Mouse (Mus musculus) liver, embryonic 13.5 days (tissue): ENCODE results near the gene Slc16a11. TPM values are rescaled to one million over a fixed set of nuclear protein-coding genes. Genes with fewer than 3 reads are reported as not detected.
A peak's percentile ranks its signal among the peaks of the same experiment; 100 is the strongest.

Experiments
- ATAC-seq: fragments of 200-750 bp; cut with Nextera tagmentation; 2 replicates; pipeline ENCODE4 v1.8.0; 2017; ENCODE audit warnings: low read depth, mild to moderate bottlenecking, moderate number of reproducible peaks, moderate library complexity
- DNase-seq: peaks from one replicate; pipeline ENCODE4 v3.0.0; 2022
- H3K27ac ChIP-seq: fragments of 300-500 bp; sonication (generic); 2 replicates; pipeline ENCODE4 v1.5.1; 2015; ENCODE audit warnings: moderate library complexity, mild to moderate bottlenecking, inconsistent platforms
- H3K27me3 ChIP-seq: fragments of 300-500 bp; sonication (generic); 2 replicates; pipeline ENCODE4 v1.6.1; 2015; ENCODE audit warnings: mild to moderate bottlenecking, inconsistent platforms
- H3K36me3 ChIP-seq: fragments of 300-500 bp; sonication (generic); 2 replicates; pipeline ENCODE4 v1.6.1; 2015; ENCODE audit warnings: mild to moderate bottlenecking, inconsistent platforms
- H3K4me1 ChIP-seq: fragments of 300-500 bp; sonication (generic); replicated peaks from 2 replicates; pipeline ENCODE4 v1.6.1; 2015; ENCODE audit warnings: inconsistent platforms
- H3K4me2 ChIP-seq: fragments of 300-500 bp; sonication (generic); 2 replicates; pipeline ENCODE4 v1.6.1; 2015; ENCODE audit warnings: inconsistent platforms, mild to moderate bottlenecking, moderate library complexity
- H3K4me3 ChIP-seq: fragments of 300-500 bp; sonication (generic); replicated peaks from 2 replicates; pipeline ENCODE4 v1.5.1; 2015; ENCODE audit warnings: mild to moderate bottlenecking, inconsistent platforms
- H3K9ac ChIP-seq: fragments of 300-500 bp; sonication (generic); 2 replicates; pipeline ENCODE4 v1.6.1; 2015; ENCODE audit warnings: mild to moderate bottlenecking, inconsistent platforms
- H3K9me3 ChIP-seq: fragments of 300-500 bp; sonication (generic); replicated peaks from 2 replicates; pipeline ENCODE4 v1.6.1; 2016; ENCODE audit warnings: inconsistent platforms
- WGBS: fragments of 180-500 bp; shearing (Covaris S2); methylation state at CpG from one replicate; pipeline ENCODE4 v1.1.7; 2015; ENCODE audit not compliant: insufficient replicate concordance; 5-methylcytosine and 5-hydroxymethylcytosine counted together
- polyA plus RNA-seq: library from polyadenylated mRNA; unstranded; fragments of >200 nt; fragmentation: Nextera tagmentation; extraction: Ambion mirVana; gene quantifications from 2 replicates; pipeline ENCODE4 v1.2.1, GENCODE M21; 2015

Gene Slc16a11
- polyA plus RNA-seq, 1 experiment from 2014 or later: 0.73 TPM

- WGBS: 68% methylated on average over 4 of the region's 4 CpGs
- DNase-seq: no peak
- no peak for ATAC-seq
- H3K4me3 ChIP-seq: no peak overlapping the region
- no peaks in the 10 kb centered on the region for H3K9me3 ChIP-seq
- no peak overlapping the region for H3K27ac ChIP-seq
- peaks cover 14% of the 10 kb centered on the region; the same call in 1 of the 2 replicates for H3K36me3 ChIP-seq
- peaks cover 44% of the 10 kb centered on the region for H3K27me3 ChIP-seq
- H3K4me1 ChIP-seq: peaks cover 67% of the 10 kb centered on the region
- no peak overlapping the region for H3K9ac ChIP-seq
- peak overlapping the region; percentile 97; the same call in 1 of the 2 replicates for H3K4me2 ChIP-seq
Observed at GRCm38 (mm10) chr11:70218039-70218438, 5.5 kb downstream of the Slc16a11 start.

DNA sequence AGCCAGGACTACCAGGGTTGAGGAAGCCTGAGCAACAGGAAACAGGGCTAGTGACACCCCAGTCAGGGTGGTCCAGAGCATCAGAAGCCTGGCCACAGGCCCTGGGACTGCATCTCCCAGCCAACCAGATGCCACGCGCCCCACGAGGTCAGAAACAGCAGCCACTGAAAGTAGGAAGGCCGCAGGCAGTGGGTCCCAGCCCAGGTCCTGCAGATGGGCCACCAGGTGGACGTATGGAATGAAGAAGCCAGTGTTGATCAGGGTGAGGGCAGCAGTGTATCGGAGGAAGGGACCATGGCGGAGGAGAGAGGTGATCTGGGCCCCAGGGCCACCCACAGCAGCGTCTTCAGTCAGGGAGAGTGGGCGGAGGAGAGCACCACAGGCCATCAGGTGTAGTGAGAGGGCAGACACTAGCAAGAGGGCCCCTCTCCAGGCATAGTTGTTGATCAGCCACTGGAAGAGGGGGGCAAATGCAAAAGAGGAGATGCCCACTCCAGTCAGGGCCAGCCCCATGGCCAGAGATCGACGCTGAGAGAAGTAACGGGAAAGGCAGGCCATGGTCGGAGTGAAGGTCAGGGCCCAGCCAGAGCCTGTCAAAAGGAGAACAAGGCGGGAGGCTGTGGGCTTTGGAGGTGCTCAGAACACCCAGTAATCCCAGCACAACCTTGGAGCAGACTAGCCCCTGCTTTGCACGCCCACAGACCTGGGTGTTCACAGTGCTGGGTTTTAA is 6.4 kb downstream of the Slc16a11 start:
- peak overlapping the region; percentile 90 for H3K9ac ChIP-seq

GRCm38 (mm10) chr11:70219873-70220272 is 7.3 kb downstream of the Slc16a11 start:
- Histone ChIP-seq H3K4me2 (peak overlapping the region; percentile 97), H3K36me3 (peaks cover 14% of the 10 kb centered on the region; the same call in 1 of the 2 replicates), H3K4me3 (peak overlapping the region; percentile 77), H3K9ac (peak overlapping the region; percentile 90), H3K27me3 (peaks cover 26% of the 10 kb centered on the region), H3K9me3 (no peaks in the 10 kb centered on the region), H3K4me1 (peaks cover 71% of the 10 kb centered on the region), H3K27ac (peak overlapping the region; percentile 99)
- 54% methylated on average over 7 of the region's 7 CpGs for WGBS
- ATAC-seq: no peak
- no peak for DNase-seq

More for the DNA sequence above, 6.4 kb downstream of the Slc16a11 start:
- H3K27ac ChIP-seq: peak overlapping the region; percentile 9; the same call in 1 of the 2 replicates
- 80% methylated on average over 15 of the region's 15 CpGs for WGBS
- H3K9me3 ChIP-seq: no peaks in the 10 kb centered on the region
- no peak for ATAC-seq
- H3K36me3 ChIP-seq: peaks cover 14% of the 10 kb centered on the region; the same call in 1 of the 2 replicates
- H3K4me3 ChIP-seq: peak overlapping the region; percentile 77
- H3K4me1 ChIP-seq: peaks cover 71% of the 10 kb centered on the region
- peaks cover 36% of the 10 kb centered on the region for H3K27me3 ChIP-seq
- DNase-seq: no peak
- H3K4me2 ChIP-seq: peak overlapping the region; percentile 97

DNA sequence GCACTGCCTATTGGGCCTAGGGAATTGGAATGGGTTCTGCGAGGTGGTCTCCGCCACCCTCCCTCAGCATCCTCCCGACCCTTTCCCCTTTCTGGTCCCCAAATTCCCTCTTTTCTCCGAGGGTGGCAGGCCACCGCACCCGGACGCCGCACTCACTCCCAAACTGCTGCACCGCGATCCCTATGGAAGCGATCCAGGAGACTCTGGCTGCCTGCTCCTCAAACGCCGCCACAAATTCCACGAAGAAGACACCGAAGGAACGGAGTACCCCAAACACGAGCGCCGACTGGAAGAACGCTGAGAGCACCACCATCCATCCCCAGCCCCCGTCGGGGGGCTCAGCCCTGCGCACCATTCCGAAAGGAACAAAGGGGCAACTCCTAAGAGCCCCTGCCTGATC is 7.8 kb downstream of the Slc16a11 start:
- DNase-seq (no peak), ATAC-seq (no peak)
- peaks cover 25% of the 10 kb centered on the region for H3K27me3 ChIP-seq
- H3K4me2 ChIP-seq: peak overlapping the region; percentile 97
- no peaks in the 10 kb centered on the region for H3K9me3 ChIP-seq
- H3K27ac ChIP-seq: peak overlapping the region; percentile 99
- peaks cover 71% of the 10 kb centered on the region for H3K4me1 ChIP-seq
- peaks cover 14% of the 10 kb centered on the region; the same call in 1 of the 2 replicates for H3K36me3 ChIP-seq
- H3K9ac ChIP-seq: peak overlapping the region; percentile 90
- H3K4me3 ChIP-seq: peak overlapping the region; percentile 77
- WGBS: 2% methylated on average over 24 of the region's 24 CpGs

DNA sequence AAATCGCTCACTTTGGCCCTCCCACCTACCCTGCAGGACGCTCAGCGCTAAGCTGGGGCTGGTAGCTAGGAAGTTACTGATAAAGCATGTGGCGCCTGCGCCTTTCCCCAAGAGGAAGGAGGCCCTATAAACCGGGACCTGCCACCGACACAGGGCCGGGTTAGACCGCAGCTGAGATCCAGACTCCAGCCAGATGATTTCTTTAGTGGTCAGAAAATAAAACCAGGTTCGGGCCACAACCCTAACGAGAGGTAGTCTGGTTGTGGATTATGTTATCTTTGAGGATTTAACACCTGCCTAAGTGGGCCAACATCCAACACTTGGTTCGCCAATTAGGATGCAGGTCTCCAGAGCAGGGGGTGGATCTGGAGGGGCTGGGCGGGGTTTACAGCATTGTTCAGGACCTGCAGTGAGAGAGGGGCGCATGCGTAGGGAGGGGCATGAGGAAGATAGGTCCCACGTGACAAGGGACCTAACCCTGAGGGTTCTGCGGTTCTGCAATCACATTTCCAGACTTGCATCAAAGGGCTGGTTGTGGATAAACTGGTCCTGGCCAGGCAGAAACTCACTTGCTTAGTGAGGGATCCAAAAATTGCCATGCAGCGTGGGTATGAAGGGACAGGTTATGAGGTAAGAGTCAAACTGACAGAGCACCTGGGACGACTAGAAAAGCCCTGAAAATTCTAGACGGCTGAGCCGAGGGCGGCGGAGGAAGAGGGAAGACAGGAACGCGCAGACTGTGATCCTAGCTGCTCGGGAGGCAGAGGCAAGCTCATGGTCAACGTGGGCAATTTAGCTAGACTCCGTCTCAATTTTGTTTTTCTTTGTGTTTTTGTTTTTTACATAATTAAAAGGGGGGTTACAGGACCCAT is 8.4 kb downstream of the Slc16a11 start, which contains the start of gene Slc16a13:
TSS of gene Slc16a13 (minus strand) at position 334 of the 872 bp plus-strand sequence.
- H3K4me3 ChIP-seq: peak within 1 kb of the TSS; percentile 77
- WGBS: under 1% methylated on average over 28 of the region's 28 CpGs
- H3K27me3 ChIP-seq: peaks cover 24% of the 10 kb centered on the region
- DNase-seq (peak; percentile 95), ATAC-seq (peak; percentile 86)
- peak within 1 kb of the TSS; percentile 99 for H3K27ac ChIP-seq
- H3K9ac ChIP-seq: peak within 1 kb of the TSS; percentile 90
- peaks cover 76% of the 10 kb centered on the region for H3K4me1 ChIP-seq
- H3K36me3 ChIP-seq: peaks cover 14% of the 10 kb centered on the region; the same call in 1 of the 2 replicates
- H3K4me2 ChIP-seq: peak within 1 kb of the TSS; percentile 97
- H3K9me3 ChIP-seq: no peaks in the 10 kb centered on the region

DNA sequence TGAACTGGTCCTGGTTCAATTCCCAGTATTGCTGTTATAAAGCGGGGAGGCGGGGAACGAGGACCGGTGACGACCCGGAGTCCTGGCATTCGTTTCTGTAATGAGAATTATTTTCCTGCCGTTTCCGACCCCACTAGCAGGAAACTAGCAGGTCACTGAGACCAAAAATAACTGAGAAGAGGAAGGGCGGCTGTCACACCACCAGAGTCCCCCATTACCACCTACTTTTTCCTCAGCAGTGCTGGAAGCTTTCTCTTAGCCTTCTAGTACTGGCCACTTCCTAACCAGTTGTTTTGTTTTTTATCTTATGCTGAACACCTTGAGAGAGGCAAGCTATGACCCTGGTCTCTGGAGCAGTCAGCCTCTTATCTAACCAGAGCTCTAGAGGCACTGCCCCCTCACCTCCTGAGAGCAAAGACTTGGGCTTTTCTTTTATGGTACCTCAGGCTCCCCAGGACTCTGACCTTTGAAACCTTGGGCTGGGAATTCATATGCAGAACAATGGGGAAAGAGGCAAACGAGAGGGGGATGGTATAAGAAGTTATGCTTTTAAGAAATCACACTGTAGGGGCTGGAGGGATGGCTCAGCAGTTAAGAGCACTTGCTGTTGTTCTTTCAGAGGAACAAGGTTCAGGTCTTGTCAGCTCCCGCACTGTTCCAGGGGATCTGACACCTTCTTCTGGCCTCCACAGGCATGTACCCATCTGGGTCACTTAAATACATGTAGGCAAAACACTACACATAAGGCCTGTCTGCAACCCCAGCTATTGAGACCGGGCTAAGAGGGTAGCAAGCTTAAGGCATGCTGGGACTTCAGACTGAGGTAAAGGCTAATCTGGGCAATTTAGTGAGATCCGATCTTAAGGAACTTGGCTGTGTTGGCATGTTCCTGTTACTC is 9.3 kb downstream of the Slc16a11 start:
- Histone ChIP-seq H3K4me2 (peak overlapping the region; percentile 97), H3K27me3 (peaks cover 24% of the 10 kb centered on the region), H3K4me1 (peaks cover 85% of the 10 kb centered on the region), H3K27ac (peak overlapping the region; percentile 99), H3K36me3 (peaks cover 11% of the 10 kb centered on the region; the same call in 1 of the 2 replicates), H3K4me3 (peak overlapping the region; percentile 77), H3K9me3 (no peaks in the 10 kb centered on the region), H3K9ac (peak overlapping the region; percentile 90)
- 3% methylated on average over 14 of the region's 14 CpGs for WGBS
- peak; percentile 71 for DNase-seq
- peak; percentile 85 for ATAC-seq

- H3K9me3 ChIP-seq: no peaks in the 10 kb centered on the region
- no peak overlapping the region for H3K4me3 ChIP-seq
- peak overlapping the region; percentile 13; the same call in 1 of the 2 replicates for H3K4me2 ChIP-seq
- H3K36me3 ChIP-seq: no peaks in the 10 kb centered on the region
- peak overlapping the region; percentile 46; the same call in 1 of the 2 replicates for H3K9ac ChIP-seq
- peaks cover 97% of the 10 kb centered on the region for H3K4me1 ChIP-seq
- H3K27ac ChIP-seq: peak overlapping the region; percentile 65
- ATAC-seq (no peak), DNase-seq (no peak)
- peaks cover 36% of the 10 kb centered on the region for H3K27me3 ChIP-seq
- WGBS: 32% methylated on average over 9 of the region's 9 CpGs
Observed at GRCm38 (mm10) chr11:70223724-70224123, 11.2 kb downstream of the Slc16a11 start.

DNA sequence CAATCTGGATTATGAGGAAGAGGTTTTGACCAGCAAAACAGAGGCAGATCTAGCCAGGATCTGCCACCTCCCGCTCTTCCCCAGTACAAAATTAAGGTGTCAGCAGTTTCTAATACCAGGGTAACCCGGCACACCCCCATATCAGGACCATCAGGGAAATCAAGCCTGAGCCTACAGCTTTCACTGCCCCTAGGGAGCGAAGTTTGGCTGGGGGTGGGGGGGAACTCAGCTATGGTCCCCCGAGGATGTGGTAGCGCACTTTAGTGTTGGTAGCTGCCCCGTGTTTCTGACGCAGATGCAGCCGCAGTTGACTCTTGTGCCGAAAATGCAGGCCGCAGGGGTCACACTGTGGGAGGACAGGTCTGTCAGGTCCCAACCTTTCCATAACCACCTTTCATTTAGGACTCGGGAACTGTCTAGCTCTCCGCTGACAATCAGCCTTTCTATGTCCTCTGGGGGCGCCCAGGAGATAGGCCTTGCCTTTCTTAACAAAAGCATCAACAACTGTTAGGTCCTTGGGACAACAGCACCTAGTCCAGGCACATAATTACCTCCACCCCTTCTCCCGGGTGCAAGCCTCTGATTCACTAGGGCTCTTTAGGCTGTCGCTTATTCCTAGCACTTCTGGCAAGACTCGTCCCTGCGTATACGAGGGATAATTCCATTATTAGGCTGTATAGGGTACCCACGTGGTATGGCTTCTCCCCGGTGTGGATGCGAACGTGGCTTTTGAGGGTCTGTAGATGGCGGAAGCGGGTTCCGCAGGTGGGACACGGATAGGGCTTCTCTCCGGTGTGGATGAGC is 13.4 kb downstream of the Slc16a11 start:
- Histone ChIP-seq H3K36me3 (no peaks in the 10 kb centered on the region), H3K4me2 (peak overlapping the region; percentile 75), H3K4me1 (peaks cover 97% of the 10 kb centered on the region), H3K9me3 (no peaks in the 10 kb centered on the region), H3K9ac (peak overlapping the region; percentile 42; the same call in 1 of the 2 replicates), H3K27me3 (peaks cover 53% of the 10 kb centered on the region), H3K4me3 (peak overlapping the region; percentile 33), H3K27ac (peak overlapping the region; percentile 48; the same call in 1 of the 2 replicates)
- WGBS: 41% methylated on average over 27 of the region's 27 CpGs
- ATAC-seq: no peak
- no peak for DNase-seq

DNA sequence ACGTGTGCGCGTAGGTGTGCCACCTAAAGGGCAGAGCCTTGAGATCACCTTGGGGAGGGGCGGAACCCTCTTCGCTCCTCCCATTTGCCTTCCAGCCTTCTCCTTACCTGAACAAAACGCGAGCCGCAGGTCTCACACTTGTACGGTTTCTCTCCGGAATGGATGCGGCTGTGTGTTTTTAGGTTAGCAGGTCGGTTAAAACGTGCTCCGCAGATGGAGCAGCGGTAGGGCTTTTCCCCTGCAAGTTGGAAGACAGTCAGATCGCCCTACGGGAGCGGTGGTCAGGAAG is 14.0 kb downstream of the Slc16a11 start:
- WGBS: 28% methylated on average over 18 of the region's 18 CpGs
- Histone ChIP-seq H3K9me3 (no peaks in the 10 kb centered on the region), H3K27ac (no peak overlapping the region), H3K9ac (peak overlapping the region; percentile 42; the same call in 1 of the 2 replicates), H3K27me3 (peaks cover 53% of the 10 kb centered on the region), H3K4me1 (peaks cover 94% of the 10 kb centered on the region), H3K4me2 (peak overlapping the region; percentile 75), H3K36me3 (no peaks in the 10 kb centered on the region), H3K4me3 (peak overlapping the region; percentile 33)
- ATAC-seq: no peak
- DNase-seq: no peak

DNA sequence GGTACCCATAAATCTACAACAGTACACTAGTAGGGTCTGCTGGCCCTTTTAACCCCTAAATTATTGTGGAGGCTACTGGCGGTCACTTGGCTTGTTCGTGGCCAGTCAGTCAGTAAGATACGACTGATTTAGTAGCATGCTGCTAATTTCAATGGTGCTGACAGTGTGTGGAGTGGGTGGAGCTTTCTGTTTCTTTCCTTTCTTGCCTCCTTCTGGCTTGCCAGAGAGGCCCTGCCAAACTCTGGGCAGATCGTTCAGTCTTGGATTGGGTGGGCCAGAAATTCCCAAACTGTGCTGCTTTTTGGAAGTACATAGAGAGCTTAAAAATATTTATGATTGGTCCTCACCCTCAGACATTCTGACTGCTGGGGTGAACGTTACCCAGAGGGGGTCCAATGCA is 14.6 kb downstream of the Slc16a11 start:
- no peaks in the 10 kb centered on the region for H3K9me3 ChIP-seq
- peak overlapping the region; percentile 41; the same call in 1 of the 2 replicates for H3K27ac ChIP-seq
- WGBS: 41% methylated on average over 5 of the region's 5 CpGs
- peaks cover 53% of the 10 kb centered on the region for H3K27me3 ChIP-seq
- H3K4me1 ChIP-seq: peaks cover 90% of the 10 kb centered on the region
- no peaks in the 10 kb centered on the region for H3K36me3 ChIP-seq
- DNase-seq (no peak), ATAC-seq (no peak)
- H3K4me2 ChIP-seq: peak overlapping the region; percentile 75
- H3K4me3 ChIP-seq: peak overlapping the region; percentile 33
- H3K9ac ChIP-seq: peak overlapping the region; percentile 42; the same call in 1 of the 2 replicates
